Mouse (Mus musculus): Measurements from ENCODE around the gene Dnajb12.

Gene Dnajb12

DNA sequence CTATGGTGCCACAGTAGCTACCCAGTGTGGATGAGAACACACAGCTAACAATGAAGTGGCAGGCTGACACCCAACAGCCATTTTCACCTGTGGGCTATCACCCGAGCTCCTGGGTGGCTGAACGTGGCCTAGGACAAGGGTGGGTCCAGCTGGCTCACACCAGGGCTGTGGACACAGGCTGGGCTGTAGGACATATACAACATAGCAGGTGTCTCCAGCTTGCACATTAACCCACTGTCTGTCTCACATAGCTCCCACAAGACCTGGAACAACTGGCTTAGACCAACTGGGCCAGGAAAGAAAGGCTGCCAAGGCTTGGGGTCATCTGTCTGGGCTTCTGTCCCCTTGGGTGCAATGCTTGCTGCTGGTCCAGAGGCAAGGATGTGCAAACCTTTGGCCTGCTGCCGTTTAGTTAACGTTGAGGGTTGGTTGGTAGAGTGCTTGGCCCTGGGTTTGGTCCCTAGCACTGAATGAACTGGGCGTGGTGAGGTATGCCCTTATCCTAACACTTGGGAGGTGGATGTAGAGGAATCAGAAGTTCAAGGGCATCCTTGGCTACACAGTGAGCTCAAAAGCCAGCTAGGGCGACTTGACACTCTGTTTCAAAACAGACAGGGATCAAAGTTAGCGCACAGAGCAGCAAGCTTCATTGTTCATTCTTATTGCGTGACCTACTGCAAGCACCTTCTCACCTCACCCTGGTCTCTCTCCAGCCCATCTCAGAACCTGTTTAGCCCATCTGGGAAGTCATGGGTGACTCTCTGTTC, 36.0 kb downstream of the Dnajb12 start:
- in situ Hi-C loops (cut with MboI; ENCODE audit: low sequenced_read_pairs), result no loop called here

DNA sequence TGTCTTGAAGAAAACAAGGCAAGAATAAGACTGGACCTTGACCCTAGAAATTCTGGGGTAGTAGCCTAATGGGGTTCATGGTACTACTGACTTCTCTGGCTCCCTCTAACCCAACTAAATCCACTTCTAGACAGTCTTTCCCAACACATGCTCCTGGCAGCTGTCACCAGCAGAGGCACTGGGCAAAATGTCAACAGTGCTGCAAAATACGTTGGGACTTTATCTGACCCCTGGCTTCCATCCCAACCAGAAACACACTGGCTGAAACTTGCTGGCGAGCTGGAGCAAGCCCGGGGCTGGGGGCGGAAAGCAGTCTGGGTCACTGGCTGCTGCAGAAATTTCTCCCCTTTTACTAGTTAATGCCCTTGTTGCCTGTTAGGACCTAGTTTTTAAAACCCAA, 36.8 kb downstream of the Dnajb12 start:
- in situ Hi-C loops (cut with MboI; ENCODE audit: low sequenced_read_pairs), result no loop called here

DNA sequence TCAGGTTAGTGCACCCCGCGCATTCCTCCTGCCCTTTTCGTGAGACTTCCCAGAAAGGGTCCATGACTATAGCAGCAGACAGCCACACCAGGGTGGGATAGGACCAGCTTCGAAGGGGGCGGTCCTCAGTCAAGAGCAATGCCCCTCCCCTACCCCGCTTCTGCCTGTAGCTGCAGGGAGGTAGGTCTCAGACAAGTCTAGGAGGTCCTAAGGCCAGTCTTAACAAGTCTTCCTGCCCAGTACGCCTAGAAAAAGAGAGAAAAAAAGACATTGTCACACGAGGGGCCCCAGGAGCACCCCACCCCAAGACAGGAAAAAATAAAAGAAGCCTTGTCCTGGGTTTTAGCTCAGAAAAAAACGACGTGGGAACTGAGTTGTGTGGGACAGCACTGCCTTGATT, 37.3 kb downstream of the Dnajb12 start:
- in situ Hi-C loops (cut with MboI; ENCODE audit: low sequenced_read_pairs), result no loop called here

DNA sequence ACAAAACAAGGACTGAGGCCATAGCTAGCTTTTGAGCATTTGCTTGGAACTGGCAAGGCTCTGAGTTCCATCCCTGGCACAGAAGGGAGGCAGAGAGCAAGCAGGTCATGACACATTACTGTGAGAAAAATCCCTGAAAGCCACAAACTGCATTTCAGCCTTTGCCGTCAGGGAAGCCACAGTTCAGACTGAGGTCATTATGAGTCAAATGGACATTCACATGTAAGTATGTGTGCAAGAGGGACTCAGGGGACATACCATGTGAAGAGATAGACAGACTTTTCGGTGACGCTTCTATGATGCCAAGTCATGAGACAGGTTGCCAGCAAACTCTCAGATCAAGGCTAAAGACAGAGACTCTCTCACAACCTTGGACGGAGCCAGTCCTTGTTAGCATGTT, 38.8 kb downstream of the Dnajb12 start:
- in situ Hi-C loops (cut with MboI; ENCODE audit: low sequenced_read_pairs), result no loop called here

DNA sequence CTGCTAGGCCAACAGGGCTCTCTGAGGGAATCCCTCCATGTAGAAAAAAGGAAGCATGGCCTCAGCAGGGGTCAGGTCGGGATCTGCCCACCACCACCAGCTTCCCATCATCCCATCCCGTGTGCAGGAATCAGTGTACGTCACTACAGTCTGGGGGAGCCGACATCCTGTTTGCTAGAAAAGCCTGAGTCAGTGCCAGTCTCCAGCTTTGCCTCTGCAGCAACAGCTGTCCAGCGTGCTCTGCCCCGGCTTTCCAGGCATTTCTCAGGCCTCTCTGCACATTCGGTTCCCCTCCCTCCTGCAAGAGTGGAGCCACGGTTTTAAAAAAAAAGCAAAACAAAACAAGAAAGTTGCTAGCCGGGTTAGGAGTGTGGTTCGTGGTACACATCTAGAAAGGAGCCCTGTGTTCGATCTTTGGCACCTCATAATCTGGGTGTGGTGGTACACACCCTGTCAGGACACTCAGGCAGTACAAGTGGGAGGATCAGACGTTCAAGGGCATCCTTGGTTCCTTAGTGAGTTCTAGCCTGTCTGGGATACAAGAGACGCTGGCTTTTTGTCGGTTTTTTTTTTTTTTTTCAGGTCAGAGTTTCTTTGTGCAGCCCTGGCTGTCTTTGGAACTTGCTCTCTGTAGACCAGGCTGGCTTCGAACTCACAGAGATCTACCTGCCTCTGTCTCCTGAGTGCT, 40.3 kb downstream of the Dnajb12 start:
- in situ Hi-C loops (cut with MboI; ENCODE audit: low sequenced_read_pairs), result no loop called here

DNA sequence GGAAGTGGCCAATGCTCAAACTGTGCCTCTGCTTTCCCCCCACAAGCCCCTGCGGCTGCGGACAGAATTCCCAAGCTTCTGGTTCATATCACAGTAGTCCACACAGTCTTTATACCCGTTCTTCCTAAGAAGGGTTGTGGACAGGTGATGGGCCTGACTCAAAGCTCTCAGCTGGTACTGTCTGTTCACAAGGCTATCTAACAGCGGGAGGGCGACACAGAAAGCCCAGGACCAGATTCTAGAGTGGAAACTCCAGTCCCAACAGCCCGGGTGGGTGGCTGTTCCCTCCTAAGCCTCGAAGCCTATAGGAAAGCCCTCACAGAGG, 41.1 kb downstream of the Dnajb12 start:
- in situ Hi-C loops (cut with MboI; ENCODE audit: low sequenced_read_pairs), result no loop called here

DNA sequence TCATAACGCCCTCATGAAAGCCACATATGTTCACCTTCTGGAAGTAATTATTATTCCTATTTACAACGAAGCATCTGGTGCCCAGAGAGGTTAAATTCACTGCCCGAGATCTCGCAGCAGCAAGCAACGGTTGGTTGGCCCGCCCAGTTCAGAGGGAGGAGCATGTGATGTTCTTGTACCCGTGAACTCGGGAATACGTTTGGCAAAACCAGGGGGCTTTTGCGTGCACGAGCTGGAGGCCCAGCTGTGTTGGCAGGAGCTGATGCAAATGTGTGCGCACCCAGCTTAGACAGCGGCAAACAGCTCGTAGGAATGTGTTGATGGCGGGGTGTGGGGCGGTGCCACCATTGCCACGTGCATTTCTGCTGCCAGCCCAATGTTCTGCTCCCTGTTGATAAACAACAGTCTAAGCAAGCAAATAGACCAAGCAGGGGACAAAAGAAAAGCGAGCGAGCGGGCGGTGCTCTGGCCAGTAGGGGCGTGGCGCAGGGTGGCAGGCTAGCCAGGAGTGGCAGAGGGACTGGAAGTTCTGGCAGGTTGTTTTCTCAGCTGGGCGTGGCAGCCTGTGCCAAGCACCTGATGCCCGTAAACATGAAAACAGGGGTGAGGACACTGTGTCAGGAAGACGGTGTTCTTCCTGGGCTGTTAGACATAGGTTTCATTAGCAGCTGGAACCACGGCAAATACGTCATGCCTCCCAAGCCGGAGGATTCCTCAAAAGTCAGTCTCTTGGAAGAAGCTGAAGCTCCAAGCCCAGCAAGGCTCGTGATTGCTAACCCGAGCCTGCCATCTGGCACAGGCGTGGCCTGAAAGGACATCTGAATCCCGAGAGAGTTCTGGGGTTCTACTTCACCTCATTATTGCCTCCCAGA, 41.7 kb downstream of the Dnajb12 start:
- in situ Hi-C loops (cut with MboI; ENCODE audit: low sequenced_read_pairs), result no loop called here

DNA sequence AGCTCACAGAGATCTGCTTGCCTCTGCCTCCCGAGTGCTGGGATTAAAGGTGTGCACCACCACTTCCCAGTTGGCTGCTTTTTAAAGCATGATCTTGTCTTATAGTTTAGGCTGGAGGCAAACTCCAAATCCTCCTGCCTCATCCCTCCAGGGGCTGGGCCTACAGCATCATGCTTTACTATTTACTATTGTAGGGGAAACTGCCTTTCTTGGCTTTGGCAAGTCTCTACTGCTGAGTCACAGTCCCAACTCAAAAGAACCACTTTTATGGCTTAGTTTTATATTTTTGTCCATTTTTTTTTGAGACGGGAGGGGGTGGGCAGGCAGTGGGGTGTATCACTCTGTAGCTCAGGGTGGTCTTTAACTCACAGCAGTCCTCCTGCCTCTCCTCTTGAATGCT, 44.1 kb downstream of the Dnajb12 start:
- in situ Hi-C loops (cut with MboI; ENCODE audit: low sequenced_read_pairs), result no loop called here

DNA sequence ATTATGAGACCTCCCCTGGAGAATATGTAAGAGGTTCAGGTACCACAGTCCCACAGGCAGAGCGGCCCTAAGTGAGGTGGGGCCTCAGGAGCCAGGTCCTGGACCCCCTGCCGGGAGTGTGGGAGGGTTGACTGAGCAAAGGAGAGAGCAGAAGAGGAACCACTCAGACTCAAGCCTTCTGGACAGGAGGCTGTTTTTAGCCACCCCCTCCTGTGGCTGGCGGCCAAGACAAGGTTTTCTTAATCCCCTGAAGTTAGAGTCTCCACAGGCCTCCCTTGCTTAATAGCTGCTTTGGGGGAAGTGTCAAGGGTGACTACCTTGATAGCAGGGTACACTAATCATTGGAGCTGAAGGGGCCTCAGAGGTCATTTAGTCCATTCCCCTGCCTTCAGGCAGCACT, 44.9 kb downstream of the Dnajb12 start:
- in situ Hi-C loops (cut with MboI; ENCODE audit: low sequenced_read_pairs), result no loop called here

DNA sequence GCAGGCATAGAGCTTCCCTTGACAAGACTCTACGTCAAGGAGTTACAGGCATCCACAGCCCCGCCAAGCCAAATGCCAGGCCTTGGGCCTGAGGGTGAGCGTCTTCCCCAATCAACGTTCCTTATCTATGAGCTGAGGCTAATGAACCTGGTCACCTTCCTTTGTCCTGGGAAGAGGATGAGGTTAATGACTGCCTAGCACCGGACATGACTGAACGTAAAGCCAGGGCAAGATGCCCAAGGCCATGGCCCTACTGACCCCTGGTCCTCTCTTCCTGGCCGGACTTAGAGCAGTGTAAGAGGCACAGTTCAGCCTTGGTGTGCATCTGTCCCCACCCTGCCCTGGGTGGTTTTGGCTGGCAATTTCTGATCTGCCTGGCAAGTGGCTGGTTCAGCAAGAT, 49.8 kb downstream of the Dnajb12 start:
- in situ Hi-C loops (cut with MboI; ENCODE audit: low sequenced_read_pairs), result no loop called here

DNA sequence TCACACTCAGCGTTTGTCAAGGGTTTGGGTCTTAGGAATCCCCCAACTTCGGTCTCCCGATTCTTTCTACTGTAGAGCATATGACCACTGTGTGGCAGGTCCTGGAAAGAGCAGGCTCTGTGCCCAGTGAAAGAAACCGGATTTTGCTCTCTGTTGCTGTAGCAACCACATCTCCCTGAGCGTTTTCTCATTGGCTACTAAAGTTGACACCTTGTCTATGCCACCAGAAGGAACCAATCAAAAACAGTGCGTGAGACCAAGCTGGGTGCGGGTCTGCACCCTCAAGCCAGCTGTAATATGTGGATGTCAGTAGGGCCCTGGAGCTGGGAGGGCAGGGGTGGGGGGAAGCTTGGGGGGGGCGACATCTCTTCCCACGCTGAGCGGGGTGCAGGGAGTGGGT, 51.6 kb downstream of the Dnajb12 start:
- in situ Hi-C loops (cut with MboI; ENCODE audit: low sequenced_read_pairs), result no loop called here

DNA sequence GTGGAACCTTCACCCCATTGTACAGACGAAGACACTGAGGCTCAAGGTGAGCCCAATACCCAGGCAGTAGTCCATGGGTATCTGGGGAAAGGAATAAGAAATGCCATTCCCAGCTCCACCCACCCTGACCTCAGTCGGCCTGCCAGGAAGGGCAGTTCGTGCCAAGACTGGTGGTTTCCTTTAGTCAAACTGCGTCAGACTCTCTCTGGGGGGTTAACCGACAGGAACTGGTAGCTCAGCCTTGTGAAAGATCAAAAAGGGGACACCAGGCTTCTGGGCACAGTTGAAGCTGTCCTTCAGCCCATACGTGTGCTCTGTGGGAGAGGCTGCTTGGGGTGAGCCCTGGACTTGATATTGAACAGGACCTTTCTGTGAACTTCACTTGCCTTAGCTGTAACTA, 53.2 kb downstream of the Dnajb12 start:
- in situ Hi-C loops (cut with MboI; ENCODE audit: low sequenced_read_pairs), result no loop called here

DNA sequence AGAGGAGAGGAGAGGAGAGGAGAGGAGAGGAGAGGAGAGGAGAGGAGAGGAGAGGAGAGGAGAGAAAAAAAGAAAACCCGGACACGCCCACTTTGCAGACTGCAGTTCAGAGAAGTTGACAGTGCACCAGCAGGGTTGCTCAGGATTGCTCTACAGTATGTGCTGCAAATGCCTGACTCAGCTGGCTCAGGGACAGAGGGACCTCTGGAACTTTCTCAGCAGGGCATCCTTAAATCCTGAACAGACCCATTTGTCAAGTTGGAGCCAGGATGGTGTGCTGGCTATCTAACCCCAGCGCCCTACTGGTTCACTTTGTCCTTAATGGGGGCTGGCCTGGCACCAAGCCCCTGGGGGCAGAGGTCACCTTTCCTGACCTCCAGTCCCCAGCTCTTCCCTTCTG, 54.7 kb downstream of the Dnajb12 start:
- in situ Hi-C loops (cut with MboI; ENCODE audit: low sequenced_read_pairs), result no loop called here

DNA sequence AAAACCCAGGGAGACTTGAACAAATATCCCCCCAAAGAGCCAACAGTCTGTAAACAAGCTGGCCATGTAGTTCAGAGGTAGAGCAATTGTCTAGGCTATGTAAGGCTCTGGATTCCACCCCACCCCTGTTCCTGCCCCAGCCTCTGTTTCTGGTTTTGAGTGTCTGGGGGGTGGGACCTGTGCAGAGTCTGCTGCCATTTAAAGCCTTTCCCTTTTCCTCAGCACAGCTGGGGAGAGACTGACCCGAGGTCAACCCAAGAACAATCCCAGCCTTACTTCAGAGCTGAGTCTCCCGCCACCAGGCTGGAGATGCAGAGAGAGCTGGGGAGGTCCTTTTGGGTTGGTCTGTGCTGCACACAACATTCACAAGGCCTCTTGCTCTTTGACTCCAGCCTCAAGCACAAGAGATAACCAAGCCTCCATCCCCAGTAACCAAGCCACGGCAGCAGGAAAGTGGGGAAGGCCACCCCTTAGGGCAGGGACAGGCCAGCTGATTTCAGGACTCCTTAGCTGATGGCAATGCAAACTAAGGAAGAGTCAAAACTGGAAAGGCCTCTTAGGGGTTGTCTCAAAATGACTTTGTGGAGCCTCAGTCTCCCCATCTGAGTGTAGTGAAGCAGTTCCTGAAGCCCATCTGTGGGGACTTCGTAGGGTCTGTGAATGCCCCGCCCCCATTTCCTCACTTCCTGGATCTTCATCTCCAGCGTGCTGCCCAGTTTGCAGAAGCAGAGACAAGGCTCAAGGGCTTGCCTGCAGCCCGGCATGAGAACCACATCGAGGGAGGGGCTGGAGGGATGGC, 56.9 kb downstream of the Dnajb12 start:
- in situ Hi-C loops (cut with MboI; ENCODE audit: low sequenced_read_pairs), result no loop called here

DNA sequence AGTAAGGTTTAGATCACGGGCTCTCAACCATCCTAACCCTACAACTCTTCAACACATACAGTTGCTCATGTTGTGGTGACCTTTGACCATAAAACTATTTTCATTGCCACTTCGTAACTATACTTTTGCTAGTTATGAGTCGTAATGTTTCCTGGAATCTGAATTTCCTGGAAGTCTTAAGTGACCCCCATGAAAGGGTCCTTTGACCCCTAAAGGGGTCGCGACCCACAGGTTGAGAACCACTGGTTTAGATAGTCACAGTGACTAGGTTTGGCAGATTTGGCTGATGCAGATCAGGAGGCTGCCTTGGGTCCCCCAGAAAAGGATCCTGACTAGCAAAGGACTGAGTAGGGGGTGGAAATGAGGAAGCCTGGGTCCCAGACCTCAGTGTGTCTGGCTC, 59.3 kb downstream of the Dnajb12 start:
- in situ Hi-C loops (cut with MboI; ENCODE audit: low sequenced_read_pairs), result no loop called here

DNA sequence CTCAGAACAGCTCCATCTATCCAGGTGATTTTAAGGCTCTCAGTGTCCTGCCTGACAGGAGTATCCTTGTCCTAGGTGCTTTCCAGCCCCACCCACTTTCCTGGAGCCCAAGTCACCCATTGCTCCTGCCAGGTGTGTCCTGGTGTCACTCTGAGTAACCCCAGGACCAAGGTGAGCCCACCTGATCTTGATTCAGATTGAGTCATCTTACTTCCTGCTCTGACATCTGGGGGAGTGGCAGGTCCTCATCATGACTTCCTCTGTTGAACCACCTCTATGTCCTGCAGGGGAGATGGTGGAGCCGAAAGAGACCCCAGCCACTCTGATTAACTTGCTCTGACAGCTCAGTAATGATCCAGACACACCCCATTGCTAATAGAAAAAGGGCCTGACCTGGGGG, 59.7 kb downstream of the Dnajb12 start:
- in situ Hi-C loops (cut with MboI; ENCODE audit: low sequenced_read_pairs), result no loop called here

DNA sequence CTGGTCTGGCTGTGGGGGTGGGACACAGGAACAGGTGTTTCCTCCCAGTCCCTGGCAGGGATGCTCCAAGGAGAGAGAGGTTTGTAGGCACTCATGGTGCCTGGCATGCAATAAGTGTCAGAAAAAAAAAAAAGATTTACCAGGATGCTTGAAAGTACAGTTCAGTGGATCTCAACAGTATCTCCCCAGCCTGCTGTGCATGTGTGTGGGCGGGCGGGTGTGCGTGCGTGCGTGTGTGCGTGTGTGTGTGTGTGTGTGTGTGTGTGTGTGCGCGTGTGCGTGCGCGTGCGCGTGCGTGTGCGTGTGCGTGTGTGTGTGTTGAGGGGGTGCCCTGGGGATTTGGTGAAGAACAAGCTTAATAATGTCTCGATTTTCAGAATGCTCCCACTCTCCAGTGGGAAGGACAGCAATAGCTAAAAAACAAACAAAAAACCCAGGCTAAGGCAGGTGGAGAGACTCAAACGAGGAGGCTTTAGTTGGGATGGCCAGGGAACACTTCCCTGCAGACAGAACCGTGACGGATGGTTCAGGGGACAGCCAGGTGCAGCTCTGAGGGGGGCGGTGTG, 63.0 kb downstream of the Dnajb12 start:
- in situ Hi-C loops (cut with MboI; ENCODE audit: low sequenced_read_pairs), result no loop called here

DNA sequence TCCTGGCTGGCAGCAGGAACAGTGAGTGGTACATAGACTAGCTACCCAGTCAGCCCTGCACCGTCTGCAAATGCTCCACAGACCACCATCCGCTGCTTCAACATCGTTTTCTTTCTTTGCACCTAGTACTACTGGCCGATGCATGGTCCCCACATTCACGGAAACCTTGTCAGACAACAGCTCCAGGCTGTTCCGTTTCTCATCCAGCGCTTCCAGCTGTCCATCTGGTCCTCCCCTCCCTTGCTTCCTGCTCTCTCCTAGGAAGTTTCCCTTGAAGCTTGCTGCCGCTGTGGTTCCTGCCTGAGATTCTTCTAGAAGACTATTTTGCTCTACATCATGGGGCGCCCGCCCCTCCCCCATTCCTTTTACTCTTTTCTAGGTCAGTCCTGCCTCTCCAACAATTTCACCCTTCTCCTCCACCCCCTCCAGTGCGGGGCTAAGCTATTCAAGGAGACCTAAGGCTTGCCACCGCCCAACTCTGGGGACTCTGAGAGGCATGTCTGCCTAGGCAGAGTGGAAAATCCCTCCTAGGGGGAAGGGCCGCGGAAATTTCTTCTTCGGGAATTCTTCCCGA, 63.6 kb downstream of the Dnajb12 start:
- in situ Hi-C loops (cut with MboI; ENCODE audit: low sequenced_read_pairs), result no loop called here

DNA sequence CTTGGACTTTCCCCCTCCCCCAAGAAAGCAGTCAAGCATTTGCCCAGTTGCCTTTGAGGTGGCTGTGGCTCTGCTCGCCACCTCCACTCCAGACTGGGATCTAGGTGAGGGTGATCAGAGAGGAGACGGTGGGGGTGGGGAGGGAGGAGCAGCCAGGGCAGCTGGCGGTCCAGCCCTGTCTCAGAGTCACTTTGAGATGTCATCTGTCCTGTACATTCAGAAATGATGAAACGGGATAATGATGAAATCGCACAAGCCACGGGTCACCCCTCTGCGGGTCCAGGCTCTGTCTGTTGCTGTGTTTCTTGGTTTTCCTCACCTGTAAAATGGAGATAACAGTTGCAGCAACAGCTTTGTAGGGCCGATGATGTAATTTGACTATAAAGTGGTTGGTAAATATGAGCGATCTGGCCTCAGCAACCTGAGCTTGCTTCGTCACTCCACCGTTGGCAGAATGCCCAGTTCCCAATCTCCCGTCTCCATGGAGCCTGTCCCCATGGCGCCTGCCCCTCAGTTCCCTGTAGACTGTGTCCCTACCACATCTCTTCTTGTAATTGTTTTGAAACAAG, 64.1 kb downstream of the Dnajb12 start:
- in situ Hi-C loops (cut with MboI; ENCODE audit: low sequenced_read_pairs), result no loop called here

DNA sequence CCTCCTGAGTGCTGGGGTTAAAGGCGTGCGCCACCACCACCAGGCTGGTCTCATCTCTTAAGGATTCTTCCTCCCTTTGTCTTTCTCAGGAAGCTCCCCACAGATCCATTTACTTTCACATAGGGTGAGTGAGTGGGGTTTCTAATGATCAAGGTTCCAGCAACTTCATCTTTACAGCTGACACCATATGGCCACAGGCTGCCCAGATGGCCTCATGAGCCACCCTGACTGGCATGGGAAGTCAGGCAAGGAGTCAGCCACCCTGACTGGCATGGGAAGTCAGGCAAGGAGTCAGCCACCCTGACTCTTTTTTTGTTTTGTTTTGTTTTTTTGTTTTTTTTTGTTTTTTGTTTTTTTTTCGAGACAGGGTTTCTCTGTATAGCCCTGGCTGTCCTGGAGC, 66.1 kb downstream of the Dnajb12 start:
- in situ Hi-C loops (cut with MboI; ENCODE audit: low sequenced_read_pairs), result no loop called here
